Mouse (Mus musculus): ENCODE results near the gene AB124611. TPM values are rescaled to one million over a fixed set of nuclear protein-coding genes. Genes with fewer than 3 reads are reported as not detected.

AB124611 gene
- total RNA-seq, 2 experiments from 2014 or later = 1.5 TPM

DNA sequence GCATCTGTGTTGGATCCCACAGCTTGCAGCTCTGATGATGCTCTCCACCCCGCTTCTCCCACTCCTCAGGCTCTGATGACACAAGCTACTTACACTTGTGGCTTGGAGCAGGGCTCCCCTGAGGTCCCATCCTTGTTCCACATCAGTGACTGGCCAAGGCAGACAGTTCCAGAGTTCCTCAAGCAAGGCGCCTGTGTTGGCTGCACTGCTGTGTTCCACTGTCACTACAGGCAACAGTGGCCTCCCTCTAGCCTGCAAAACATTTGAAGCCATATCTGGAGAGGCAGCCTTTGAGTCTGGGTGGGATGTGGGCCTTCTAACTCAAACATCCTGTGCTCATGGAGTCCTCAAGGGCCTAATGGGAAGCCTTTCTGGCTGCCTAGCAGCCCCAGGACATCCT, 31.0 kb downstream of the AB124611 start:
- intact Hi-C loops (cut with DNase I) = no loop called here
- DNase-seq (ENCODE audit: low spot score) = no peak

DNA sequence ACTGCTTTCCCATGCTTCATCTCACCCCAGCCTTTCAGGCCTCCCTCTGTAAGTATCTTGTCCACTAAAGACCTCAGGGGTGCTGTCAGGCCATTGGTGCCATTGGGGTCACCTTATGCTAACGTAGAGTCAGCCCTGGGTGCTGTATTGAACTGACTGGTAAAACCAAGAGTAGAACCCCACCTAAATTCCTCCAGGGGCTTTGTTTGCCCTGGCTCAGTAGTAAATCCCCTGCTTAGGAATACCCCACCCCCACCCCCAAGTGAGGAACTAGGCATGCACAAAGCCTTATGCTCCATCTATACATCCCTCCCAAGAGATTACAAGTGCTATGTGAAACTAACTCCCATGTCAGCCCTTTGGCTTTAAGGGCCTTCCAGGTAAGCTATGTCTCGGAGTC, 31.6 kb downstream of the AB124611 start:
- intact Hi-C loops (cut with DNase I) = no loop called here
- DNase-seq (ENCODE audit: low spot score) = no peak

DNA sequence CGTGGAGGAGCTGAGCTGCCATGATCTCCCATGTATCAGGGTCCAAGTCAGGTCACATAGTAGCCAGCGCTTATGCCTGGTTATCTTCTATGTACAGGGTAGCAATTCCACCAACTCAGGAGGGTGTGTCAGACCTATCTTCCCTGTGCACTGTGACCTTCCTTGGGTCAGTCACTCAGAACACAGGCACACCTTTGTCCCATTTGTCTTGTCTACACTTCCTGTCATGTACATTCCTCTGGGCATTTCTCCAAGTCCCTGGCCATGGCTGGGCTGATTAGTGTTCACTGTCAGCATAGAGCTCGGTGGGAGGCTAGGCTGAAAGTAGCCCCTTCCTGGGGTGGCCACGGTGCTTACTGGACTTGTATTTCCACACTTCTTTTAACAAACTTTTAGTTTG, 32.4 kb downstream of the AB124611 start:
- intact Hi-C loops (cut with DNase I) = no loop called here
- DNase-seq (ENCODE audit: low spot score) = no peak

DNA sequence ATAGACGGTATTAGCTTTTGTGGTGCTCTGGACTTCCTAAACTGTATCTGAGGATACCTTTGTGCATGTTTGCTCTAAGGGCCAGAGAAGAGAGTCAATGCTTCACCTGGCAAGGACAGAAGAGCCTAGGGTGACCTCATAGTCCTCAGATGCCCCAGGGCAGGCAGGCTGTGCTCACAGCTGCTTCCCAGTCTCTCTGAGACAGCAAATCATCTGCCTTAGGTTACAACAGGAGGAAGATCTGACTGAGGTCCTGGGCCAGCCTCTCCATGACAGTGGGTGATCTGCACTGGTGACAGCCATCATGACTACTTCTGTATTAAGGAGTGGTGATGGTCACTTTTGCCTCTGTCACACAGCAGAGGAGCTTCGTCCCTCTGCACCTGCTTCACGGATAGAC, 33.2 kb downstream of the AB124611 start:
- intact Hi-C loops (cut with DNase I) = no loop called here

DNA sequence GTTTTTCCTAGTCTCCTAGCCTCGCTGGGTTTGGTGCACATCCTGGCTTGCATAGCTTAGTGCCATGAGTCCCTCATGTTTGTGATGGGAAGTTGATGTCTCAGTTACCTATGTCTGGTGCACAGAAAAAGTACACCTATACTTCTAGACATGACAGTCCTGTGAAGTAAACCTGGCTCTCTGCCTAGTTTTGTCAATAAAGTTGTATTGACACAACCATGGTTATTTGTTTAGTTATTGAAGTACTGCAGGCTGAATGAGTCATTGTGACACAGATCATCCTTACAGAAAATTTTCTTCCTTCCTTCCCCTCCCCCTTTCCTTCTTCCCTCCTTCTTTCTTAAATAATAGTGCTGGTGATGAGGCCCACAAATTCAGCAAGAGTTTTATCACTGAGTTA, 38.4 kb downstream of the AB124611 start:
- intact Hi-C loops (cut with DNase I) = no loop called here
- no peak for DNase-seq (ENCODE audit: low spot score)

More for the DNA sequence above, 33.2 kb downstream of the AB124611 start:
- DNase-seq (ENCODE audit: low spot score) = no peak

DNA sequence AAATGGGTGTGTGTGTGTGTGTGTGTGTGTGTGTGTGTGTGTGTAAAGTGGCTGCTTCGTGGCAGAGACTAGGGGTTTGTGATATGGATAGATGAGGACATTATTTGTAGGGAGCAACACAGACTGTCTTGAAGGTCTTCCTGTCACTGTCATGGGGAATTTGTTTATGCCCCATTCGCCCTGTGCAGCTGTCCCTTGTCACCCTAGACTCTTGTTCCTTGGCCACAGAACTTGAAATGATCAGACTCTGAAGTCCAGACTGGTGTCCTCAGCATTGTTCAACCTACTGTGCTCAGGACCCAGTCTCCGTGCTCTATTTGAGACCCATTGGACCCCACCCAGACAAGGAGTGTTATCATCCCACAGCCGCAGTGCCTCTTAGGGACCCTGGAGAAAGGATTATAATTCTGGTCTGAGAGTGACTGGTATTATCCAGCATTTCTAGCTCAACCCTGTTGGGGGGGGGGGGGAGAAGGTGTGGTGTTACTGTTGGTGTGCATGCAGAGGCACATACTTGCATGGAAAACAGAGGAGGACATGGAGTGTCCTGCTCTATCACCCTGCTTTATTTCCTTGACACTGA, 39.1 kb downstream of the AB124611 start:
- no peak for DNase-seq (ENCODE audit: low spot score)
- intact Hi-C loops (cut with DNase I) = no loop called here

DNA sequence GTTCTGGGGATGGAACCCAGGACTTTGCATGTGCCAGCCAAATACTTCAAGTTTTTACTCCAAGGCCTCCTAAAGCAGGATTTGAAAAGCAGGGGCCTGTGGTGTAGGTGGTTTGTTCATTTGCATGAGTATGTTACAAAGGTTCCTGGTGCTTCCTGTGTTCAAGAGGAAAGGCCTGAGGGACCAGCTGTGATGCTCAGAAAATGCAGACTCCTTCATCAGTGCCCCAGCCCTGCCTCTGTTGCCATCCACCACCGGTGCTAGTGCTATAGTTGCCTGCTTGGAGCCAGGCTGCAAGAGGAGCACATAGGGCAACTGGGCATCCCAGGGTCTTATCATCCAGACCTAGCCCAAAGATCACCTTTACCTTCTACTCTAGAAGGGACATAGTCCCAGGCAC, 40.6 kb downstream of the AB124611 start:
- no peak for DNase-seq (ENCODE audit: low spot score)
- intact Hi-C loops (cut with DNase I) = no loop called here

DNA sequence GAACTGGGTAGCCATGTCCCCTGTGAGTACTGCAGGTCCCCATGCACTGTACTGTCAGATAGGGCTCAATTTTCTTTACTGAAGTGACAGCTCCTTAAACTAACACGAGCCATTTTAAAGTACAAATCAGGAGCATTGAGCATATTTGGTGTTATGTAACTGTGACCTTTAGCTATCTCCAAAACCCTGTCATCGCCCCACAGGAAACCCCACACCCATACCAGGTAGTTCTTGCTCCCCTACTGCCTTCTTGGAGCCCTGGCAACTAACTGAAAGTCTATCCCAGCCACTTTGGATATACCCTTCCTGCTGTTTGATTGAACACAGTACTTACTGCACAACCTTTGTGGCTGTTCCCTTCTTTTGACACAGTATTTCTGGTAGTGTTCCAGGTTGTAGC, 41.1 kb downstream of the AB124611 start:
- intact Hi-C loops (cut with DNase I) = no loop called here
- no peak for DNase-seq (ENCODE audit: low spot score)

DNA sequence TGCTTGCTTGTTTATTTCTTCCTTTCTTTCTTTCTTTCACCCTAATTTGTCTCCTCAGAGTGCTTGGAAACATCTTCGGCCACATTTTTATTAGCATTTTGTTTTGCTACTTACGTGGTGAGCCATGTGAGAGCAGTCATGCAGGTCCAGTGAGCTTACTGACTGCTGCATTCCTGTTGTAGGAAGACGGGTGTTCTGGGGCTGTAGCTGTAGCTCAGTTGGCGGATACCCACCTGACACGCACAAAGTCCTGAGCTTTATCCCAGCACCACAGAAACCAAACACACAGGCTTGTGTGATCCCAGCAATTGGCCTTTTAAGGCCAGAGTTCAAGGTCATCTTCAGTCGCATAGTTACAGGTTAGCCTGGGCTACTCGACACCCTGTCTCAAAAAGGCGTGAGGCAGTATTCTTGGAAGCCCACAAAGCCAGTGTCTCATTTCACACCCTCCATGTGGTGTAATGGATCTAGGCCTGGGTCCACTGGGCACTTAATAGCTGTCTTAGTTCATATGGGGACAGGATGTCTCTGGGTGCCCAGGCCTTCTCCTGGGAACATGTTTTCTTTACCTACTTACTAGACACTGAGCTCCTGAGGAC, 42.8 kb downstream of the AB124611 start:
- DNase-seq (ENCODE audit: low spot score) = no peak

DNA sequence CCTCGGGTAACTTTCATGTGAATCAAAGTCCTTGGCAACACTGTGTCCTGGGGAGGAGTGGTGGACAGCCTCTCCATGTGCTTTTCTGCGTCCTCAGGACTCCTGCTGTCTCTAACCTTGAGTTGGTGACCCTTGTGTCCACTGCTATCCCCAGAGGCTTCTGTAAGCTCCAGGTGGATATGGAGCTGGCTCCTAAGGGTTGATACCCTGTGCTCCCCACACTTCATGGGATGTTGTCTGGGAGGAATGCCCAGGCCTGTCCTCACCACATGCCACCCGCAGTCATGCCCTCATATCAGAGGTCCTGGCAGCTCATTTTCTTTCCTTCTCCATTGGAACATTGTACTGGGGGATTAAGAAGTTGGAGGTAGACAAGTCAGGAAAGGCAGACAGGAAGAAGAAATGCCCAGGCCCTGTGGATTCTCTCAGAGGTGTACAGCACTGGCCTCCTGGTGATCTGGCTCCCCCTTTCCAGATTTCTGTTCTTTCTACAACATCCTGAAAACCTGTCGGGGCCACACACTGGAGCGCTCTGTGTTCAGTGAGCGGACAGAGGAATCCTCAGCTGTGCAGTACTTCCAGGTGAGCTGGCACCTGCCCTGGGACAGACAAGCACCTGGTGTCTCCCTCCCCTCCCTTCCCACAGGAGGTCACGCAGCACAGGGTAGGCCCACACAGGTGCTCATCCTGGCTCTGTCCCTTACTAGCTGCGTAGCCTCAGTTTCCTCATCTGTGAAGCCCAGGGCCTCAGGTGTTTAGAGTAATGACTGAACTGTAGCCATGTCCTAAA, 48.2 kb downstream of the AB124611 start:
- intact Hi-C loops (cut with DNase I) = no loop called here
- no peak for DNase-seq (ENCODE audit: low spot score)

More for the DNA sequence above, 42.8 kb downstream of the AB124611 start:
- intact Hi-C loops (cut with DNase I) = no loop called here

DNA sequence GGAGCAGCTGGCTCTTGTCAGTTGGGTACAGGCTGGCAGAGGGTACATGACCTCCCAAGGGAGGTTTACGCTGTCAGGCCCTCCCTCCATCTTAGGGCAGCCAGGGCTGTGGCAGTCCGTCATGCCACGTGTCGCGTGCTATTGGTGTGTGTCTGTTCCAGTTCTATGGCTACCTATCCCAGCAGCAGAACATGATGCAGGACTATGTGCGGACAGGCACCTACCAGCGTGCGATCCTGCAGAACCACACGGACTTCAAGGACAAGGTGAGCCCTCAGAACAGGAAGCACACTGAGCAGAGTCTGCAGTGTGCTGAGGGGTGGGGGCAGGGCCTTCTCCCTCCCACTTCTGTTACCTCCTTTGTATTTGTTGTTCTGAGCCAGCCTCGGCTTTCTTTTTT, 49.3 kb downstream of the AB124611 start:
- intact Hi-C loops (cut with DNase I) = no loop called here
- no peak for DNase-seq (ENCODE audit: low spot score)

DNA sequence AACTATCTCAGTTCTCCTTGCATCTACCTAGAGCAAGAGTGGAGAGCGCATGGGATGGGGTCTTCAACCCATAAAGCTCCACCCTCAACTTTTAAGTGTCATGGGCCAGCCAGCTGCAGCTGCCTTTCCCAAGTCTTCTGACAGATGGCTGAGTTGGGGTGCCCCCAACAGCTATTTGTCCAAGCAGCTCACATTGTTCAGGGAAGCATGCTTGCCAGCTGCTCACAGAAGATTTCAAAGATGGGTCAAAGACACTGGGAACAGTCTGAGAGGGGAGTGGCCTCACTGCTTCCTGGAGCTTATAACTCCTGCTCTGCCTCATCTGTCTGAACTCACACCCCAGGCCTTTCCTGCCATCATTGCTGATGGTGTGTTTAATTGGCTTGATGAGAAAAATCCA, 50.3 kb downstream of the AB124611 start:
- intact Hi-C loops (cut with DNase I) = no loop called here
- DNase-seq (ENCODE audit: low spot score) = no peak

DNA sequence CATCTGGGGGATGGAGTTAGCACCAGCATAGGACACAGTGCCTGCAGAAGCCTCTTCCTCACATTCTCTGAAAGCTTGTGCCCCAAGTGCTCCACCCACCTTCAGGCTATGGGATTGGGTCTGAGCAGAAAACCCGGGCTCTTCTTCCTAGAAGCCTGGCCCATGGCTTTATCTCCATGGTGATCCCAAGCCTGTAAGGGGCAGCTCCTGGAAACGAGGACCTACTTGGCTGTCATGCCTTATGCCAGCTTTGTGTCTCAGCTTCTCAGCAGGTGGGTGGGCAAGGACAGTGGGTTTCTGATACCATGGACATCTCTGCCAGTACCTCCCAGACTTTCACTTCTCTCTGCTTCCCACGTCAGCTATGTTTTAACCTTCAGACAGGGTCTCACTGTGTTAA, 52.2 kb downstream of the AB124611 start:
- intact Hi-C loops (cut with DNase I) = no loop called here

DNA sequence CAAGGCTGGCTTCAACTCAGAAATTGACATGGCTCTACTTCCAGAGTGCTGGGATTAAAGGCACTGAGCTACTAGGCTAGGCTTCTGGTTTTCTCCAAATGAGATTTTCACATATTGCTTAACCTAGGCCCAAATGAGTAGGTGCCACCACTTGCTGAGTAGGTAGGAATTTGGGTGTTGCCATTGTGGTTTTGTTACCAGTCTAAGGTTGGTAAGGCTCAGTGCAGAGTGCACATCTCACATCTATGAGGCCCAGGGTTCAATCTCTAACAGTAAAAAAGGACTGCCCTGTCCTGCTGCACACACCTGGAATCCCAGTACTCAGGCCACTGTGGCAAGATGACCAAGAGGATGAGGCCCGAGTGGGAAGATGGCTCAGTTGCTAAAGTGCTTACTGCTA, 59.4 kb downstream of the AB124611 start:
- no peak for DNase-seq (ENCODE audit: low spot score)
- intact Hi-C loops (cut with DNase I) = no loop called here

More for the DNA sequence above, 52.2 kb downstream of the AB124611 start:
- no peak for DNase-seq (ENCODE audit: low spot score)

DNA sequence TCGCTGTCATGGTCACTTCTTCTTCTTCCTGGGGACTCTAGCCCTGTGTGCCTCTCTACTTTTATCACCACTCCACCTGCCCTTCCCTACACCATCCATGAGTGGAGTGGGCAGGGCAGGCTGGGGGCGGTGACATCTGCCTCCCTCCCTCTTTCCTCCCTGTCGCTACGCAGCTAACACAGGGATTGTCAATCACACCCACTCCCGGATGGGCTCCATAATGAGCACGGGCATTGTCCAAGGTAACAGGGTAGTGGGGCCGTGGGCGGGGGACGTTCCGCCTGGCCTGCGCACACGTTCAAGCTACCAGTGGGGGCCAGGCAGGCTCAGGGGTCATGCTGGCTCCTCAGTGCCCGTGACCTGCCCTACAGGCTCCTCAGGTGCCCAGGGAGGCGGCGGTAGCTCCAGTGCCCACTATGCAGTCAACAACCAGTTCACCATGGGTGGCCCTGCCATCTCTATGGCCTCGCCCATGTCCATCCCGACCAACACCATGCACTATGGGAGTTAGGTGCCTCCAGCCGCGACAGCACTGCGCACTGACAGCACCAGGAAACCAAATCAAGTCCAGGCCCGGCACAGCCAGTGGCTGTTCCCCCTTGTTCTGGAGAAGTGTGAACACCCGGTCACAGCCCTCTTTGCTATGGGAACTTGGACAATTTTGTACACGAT, 61.8 kb downstream of the AB124611 start:
- intact Hi-C loops (cut with DNase I) = no loop called here

DNA sequence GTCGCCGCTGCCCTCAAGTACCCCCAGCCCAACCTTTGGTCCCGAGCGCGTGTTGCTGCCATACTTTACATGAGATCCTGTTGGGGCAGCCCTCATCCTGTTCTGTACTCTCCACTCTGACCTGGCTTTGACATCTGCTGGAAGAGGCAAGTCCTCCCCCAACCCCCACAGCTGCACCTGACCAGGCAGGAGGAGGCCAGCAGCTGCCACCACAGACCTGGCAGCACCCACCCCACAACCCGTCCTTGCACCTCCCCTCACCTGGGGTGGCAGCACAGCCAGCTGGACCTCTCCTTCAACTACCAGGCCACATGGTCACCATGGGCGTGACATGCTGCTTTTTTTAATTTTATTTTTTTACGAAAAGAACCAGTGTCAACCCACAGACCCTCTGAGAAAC, 62.4 kb downstream of the AB124611 start:
- intact Hi-C loops (cut with DNase I) = no loop called here
- no peak for DNase-seq (ENCODE audit: low spot score)

More for the DNA sequence above, 61.8 kb downstream of the AB124611 start:
- no peak for DNase-seq (ENCODE audit: low spot score)

DNA sequence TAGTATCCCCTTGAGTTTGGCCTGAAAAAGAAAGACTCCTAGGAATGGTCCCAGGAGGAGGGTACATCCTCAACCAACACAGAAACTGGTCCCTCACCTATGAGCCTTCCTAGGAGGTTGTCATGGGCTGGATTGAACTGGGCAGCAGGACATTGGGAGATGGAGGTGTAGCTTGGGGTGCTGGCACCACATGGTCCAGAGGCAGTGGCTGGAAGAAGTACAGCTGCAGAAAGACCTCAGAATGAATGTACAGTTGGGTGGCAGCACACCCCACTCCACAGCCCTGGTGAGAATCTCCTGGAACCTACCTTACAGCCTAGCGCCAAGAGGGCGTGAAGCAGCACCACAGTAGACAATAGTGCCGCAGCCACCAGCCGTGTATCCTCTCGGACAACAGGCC, 63.6 kb downstream of the AB124611 start:
- no peak for DNase-seq (ENCODE audit: low spot score)
- intact Hi-C loops (cut with DNase I) = no loop called here

DNA sequence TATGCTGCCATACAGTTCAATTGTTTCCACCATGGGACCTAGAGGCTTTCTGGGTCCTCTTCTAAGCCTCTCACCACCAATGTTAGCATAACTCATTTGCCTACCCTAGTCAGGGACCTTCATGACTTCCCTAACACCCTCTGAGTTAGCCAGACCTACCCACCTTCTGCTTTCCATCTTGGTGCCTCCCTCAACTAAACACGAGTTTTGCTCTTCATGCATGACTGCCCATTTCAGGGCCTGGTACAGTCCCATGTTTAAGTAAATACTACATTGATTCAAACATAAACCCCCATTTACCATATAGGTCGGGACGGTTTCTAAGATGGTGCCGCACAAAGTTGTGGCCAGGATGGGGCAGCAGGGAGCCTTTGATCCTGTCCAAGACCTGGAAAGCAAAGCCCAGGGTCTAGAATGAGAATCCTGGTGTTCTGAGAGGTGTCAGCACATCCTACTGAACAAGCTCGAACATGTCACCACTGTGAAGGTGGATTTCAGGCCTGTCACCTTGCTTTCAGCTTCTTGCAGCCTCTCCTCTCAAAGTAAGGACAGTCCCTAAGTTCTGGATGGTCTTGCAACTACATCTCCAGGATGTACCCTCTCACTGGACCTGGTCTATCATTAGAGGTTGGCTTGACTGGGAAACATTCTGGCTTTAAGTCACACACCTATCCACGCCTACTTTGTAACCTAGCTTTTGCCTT, 65.3 kb downstream of the AB124611 start:
- DNase-seq (ENCODE audit: low spot score) = no peak
- intact Hi-C loops (cut with DNase I) = loop anchor here (5.0 kb wide), 1 partner anchor 44 kb away; the partner anchor contains the start of gene Carm1

DNA sequence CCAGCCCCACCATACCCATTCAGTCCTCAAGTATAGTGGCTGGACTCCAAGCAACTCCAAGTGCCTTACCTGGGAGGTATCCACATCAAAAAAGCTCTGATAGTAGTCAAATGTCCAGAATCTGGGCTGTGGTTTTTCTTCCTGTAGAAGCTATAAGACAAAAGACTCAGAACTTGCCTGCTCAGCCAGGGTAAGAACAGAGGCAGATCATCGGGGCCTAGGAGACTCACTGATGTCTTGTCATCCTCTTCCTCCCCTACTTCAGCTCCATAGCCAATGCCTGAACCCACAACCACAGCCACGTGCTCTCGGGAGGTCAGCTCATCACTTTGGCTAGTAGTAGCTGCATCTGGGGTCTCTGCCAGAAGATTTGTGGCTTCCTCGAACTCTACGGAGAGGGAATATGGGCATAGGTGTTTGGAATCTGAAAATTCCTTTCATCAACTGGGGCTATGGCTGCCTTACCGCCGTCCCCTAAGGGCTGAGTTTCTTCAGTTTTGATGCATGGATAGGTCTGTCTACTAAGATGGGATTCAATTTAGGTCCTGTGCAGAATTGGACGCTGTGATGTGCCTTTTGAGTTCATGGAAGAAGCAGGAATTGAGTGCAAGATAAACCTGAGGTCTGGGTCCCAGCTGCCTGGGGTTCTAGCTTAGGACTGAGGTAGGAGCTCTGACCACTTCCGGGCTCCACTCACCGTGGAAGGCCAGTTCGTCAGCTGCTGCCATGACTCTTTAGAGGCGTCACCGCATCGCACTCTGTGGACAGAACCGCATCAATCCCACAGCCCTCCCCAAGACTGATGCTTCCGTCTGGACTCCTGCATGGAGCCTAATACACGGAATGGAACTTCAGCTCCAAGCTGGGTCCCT, 66.1 kb downstream of the AB124611 start:
- intact Hi-C loops (cut with DNase I) = loop anchor here (2.0 to 5.0 kb wide), 2 partner anchors 25 to 45 kb away; partner anchors contain the start of genes Carm1 and Smarca4
- no peak for DNase-seq (ENCODE audit: low spot score)

Data from heart, postnatal 25 days (tissue).